ENCODE assay signal across 24 mouse cellular contexts in the genomic region with DNA sequence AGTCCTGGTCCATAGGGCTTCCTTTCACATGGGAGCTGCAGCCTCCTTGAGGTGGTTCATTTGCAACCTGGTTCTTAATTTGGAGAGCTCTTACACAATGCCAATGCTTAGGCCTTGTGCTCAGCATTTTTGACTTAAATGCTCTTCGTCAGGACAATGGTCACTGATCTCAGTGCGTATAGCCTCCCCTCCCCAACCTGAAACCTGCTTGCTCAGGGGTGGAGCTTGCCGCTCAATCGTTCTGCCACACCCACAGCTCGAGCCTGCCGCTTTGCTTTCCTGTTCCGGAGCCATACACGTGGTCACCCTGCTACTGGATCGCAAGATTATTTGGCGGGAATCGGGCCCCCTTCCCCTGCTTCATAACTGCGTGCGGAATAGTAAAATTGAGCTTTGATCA.
DNase-seq lines count a peak whose midpoint lies in the region; ATAC-seq and TF ChIP-seq lines count a peak whose summit lies in the region.
"Had no signal": no experiment of that assay in that cellular context is flagged by ENCODE, and none has a peak within 500 bp of the region (broad histone marks: within the 10 kb centered on the region; RNA-seq: fewer than 3 reads in every experiment).

No protein-coding gene starts in this region.

- peak overlapping the region; percentile 35 for H3K4me3 ChIP-seq in E14TG2a.4 (replicated peaks; ENCODE audit: low read length)
- no peak overlapping the region for H3K4me3 ChIP-seq in liver, embryonic 12.5 days
- H3K4me3 ChIP-seq: embryonic facial prominence, embryonic 13.5 days; embryonic facial prominence, embryonic 15.5 days; erythroblast, embryonic 14.5 days; forebrain, embryonic 10.5 days; forebrain, embryonic 12.5 days had no signal

- peaks cover 34% of the 10 kb centered on the region for H3K4me1 ChIP-seq in E14TG2a.4 (replicated peaks; ENCODE audit: low read depth, low read length)
- H3K4me1 ChIP-seq in liver, embryonic 12.5 days, result no peaks in the 10 kb centered on the region
- H3K4me1 ChIP-seq: embryonic facial prominence, embryonic 13.5 days; embryonic facial prominence, embryonic 15.5 days; forebrain, embryonic 10.5 days; forebrain, embryonic 12.5 days had no signal

- no peak overlapping the region for H3K4me2 ChIP-seq in liver, embryonic 12.5 days
- H3K4me2 ChIP-seq: embryonic facial prominence, embryonic 13.5 days; embryonic facial prominence, embryonic 15.5 days; forebrain, embryonic 12.5 days had no signal

- no peaks in the 10 kb centered on the region for H3K9me3 ChIP-seq in E14TG2a.4 (ENCODE audit: low read length)
- H3K9me3 ChIP-seq in liver, embryonic 12.5 days (replicated peaks), result no peaks in the 10 kb centered on the region
- H3K9me3 ChIP-seq: embryonic facial prominence, embryonic 13.5 days; embryonic facial prominence, embryonic 15.5 days; forebrain, embryonic 12.5 days; G1E had no signal

- intact Hi-C loops in left cerebral cortex, postnatal 25 days (cut with DNase I), result no loop called here

- DNase-seq in ES-CJ7 (ENCODE audit: low read depth, low spot score), result peak; percentile 73
- peak; percentile 86 for DNase-seq in R1 (ENCODE audit: low read depth, low spot score)
- DNase-seq in kidney, postnatal 14 days, result no peak
- DNase-seq in left cerebral cortex, postnatal 25 days (ENCODE audit: low spot score in 2 of 2), result no peak
- DNase-seq: adrenal gland, adult 2 months; adrenal gland, postnatal 10 days; adrenal gland, postnatal 25 days; cerebellum, adult 11 months; cerebellum, adult 18-20 months; cerebellum, adult 8-10 months; cerebellum, adult 9-11 months; cerebellum, postnatal 14 days; cerebellum, postnatal 36 days; embryo, embryonic 11 days had no signal

- H3K27me3 ChIP-seq in E14TG2a.4 (ENCODE audit: insufficient read depth, low read length), result no peaks in the 10 kb centered on the region
- no peaks in the 10 kb centered on the region for H3K27me3 ChIP-seq in liver, embryonic 12.5 days (replicated peaks)
- H3K27me3 ChIP-seq: embryonic facial prominence, embryonic 13.5 days; embryonic facial prominence, embryonic 15.5 days; forebrain, embryonic 12.5 days had no signal

- 28% methylated on average over 13 of the region's 13 CpGs for WGBS in liver, embryonic 12.5 days (ENCODE audit: insufficient replicate concordance)

- peaks cover 4% of the 10 kb centered on the region; the same call in 1 of the 2 replicates for H3K36me3 ChIP-seq in E14TG2a.4 (ENCODE audit: insufficient read depth, low read length)
- no peaks in the 10 kb centered on the region for H3K36me3 ChIP-seq in liver, embryonic 12.5 days
- H3K36me3 ChIP-seq: embryonic facial prominence, embryonic 13.5 days; embryonic facial prominence, embryonic 15.5 days; forebrain, embryonic 10.5 days; forebrain, embryonic 12.5 days; G1E had no signal

- H3K9ac ChIP-seq in liver, embryonic 12.5 days, result no peak overlapping the region
- H3K9ac ChIP-seq: embryonic facial prominence, embryonic 13.5 days; embryonic facial prominence, embryonic 15.5 days; forebrain, embryonic 12.5 days had no signal

- H3K27ac ChIP-seq in liver, embryonic 12.5 days, result no peak overlapping the region
- H3K27ac ChIP-seq: embryonic facial prominence, embryonic 13.5 days; embryonic facial prominence, embryonic 15.5 days; forebrain, embryonic 10.5 days; forebrain, embryonic 12.5 days had no signal

- no peak for ATAC-seq in liver, embryonic 12.5 days
- ATAC-seq: forebrain, embryonic 14.5 days; forebrain, embryonic 16.5 days had no signal

- TF ChIP-seq CTCF in E14TG2a.4 (conservative IDR thresholded peaks at IDR 0.05; ENCODE audit: low read length), result no peak

Comparison
In these comparisons a context has a peak if more than half of its experiments do, and no peak if none do; other contexts are left out.
1. DNase-seq: peak in ES-CJ7 (single experiment) and R1 (single experiment); none in kidney, postnatal 14 days (single experiment) and left cerebral cortex, postnatal 25 days (0 of 2).